Mouse (Mus musculus) lung, adult 2 months (tissue): ENCODE measurements around the gene Tenm4. TPM values are rescaled to one million over a fixed set of nuclear protein-coding genes. Genes with fewer than 3 reads are reported as not detected.

Experiments
- DNase-seq: peaks from one replicate; pipeline ENCODE4 v3.0.0; 2022
- H3K4me1 ChIP-seq: fragments of 200-500 bp; 2 replicates; pipeline ENCODE4 v1.6.1; 2011; ENCODE audit warnings: low read length; ENCODE audit not compliant: control insufficient read depth, insufficient read depth
- H3K4me3 ChIP-seq: fragments of 200-500 bp; replicated peaks from 2 replicates; pipeline ENCODE3; 2011; ENCODE audit warnings: low read depth, mild to moderate bottlenecking, control low read depth, low read length; ENCODE audit errors: extremely low read depth
- CTCF ChIP-seq: fragments of 200-500 bp; IDR thresholded peaks from 2 replicates; pipeline ENCODE4 v1.5.1; 2011; ENCODE audit warnings: mild to moderate bottlenecking, low read length, control low read depth; ENCODE audit not compliant: insufficient read depth
- POLR2A ChIP-seq: fragments of 200-500 bp; IDR thresholded peaks from 2 replicates; pipeline ENCODE4 v1.6.1; 2011; ENCODE audit warnings: low read depth, mild to moderate bottlenecking, control low read depth, low read length, borderline replicate concordance; ENCODE audit errors: extremely low read depth
- WGBS: fragments of 180-500 bp; shearing (Covaris S2); methylation state at CpG from one replicate; pipeline ENCODE4 v1.1.7; 2018; 5-methylcytosine and 5-hydroxymethylcytosine counted together
- polyA plus RNA-seq: library from polyadenylated mRNA; depleted of rRNA; stranded (reverse); fragments of >200 nt; gene quantifications from 2 replicates; pipeline ENCODE4 v1.2.3, GENCODE M21; 2012

Gene Tenm4
- polyA plus RNA-seq, 1 experiment, result 0.98 TPM

DNA sequence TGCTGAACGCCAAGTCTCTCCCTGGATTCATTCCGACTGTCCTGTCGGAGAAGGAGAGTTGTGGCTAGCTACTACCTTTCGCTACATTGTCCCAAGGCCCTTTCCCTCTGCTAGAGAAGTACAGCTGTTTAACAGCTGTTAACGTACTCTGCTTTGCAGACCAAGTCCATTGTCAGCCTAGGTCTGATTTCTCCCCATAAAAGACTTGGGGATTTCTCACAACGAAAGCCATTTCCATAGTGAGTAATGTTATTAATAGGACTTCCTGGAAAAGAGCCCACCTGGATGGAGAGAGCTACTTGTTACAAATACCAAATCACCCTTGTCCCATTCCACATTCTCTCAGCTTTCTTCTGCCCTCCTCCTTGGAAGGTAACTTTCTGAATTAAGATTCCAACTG, 417.5 kb downstream of the Tenm4 start:
- H3K4me3 ChIP-seq, result no peak overlapping the region
- TF ChIP-seq POLR2A (no peak), CTCF (no peak)
- 87% methylated on average over 6 of the region's 6 CpGs for WGBS
- H3K4me1 ChIP-seq, result no peaks in the 10 kb centered on the region
- DNase-seq, result no peak

DNA sequence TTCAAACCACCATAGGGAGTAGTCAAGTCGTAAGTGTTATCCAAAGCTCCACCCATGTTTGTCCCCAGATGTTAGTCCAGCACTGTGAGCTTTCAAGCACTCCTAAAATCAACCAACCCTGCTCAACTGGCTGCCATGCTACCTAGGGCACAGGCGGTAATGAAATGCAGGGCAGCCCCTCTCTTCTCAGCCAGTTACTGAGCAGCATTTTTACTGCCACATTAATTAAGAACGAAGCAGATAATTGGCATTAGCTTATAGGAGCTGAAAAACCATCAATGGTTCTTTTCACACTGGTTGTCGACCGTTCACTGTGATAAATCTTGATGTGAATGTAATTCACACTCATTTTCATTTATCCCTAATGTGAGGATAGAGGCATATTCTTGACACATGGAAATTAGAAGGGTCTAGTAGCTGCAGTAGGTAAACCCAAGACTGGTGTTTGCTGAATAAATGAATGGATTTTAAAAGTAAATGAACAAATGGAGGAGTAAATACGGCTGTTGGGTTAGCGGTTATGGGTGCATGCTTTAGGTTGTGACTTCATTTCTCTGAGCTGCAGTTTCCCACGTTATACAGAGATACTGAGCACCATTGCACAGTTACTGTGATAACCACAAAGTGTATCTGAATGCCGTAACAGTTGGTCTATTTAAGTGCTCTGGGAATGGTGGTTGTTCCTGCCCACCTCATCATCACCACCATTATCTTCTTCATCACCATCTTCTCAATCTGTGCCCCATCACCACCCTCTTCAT, 424.7 kb downstream of the Tenm4 start:
- no peak for DNase-seq
- H3K4me3 ChIP-seq, result no peak overlapping the region
- peaks cover 2% of the 10 kb centered on the region; the same call in 1 of the 2 replicates for H3K4me1 ChIP-seq
- WGBS, result 89% methylated on average over 9 of the region's 9 CpGs
- TF ChIP-seq POLR2A (no peak), CTCF (no peak)

DNA sequence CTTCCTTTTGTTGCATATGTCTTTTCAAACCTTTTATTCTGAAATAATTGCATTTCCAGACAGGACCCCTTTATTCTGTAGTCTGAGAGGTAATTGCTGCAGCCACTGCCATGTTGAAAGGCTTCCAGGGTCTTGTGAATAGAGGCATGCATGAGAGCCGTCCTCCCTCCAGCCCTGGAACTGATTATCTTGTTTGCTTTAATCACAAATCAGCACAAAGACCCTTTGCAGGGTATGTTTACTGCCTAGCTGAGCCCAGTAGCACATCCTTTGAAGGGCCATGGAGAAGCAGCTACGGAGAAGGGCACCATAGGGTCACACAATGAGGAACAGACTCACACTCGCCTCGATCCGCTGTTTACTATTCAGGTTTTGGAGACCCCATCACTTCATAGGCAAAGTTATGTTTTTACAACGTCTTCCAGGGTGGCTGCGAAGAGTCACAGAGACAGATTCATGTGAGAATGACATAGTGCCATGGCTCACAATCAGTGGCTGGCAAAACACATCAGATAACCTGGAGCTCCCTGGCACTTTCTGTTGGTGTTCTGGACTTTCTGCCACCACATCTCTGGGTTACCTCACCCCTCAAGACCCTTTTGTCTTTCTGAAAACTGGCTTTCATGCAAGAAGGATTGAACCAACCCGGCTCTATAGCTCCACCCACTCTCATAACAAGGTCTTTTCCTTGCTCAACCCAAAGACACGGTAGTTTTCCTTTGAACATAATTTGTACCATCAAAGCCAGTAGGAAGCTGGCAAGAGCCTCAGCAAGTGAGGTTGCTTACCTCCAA, 425.6 kb downstream of the Tenm4 start:
- Histone ChIP-seq H3K4me3 (no peak overlapping the region), H3K4me1 (peaks cover 2% of the 10 kb centered on the region; the same call in 1 of the 2 replicates)
- DNase-seq, result no peak
- TF ChIP-seq POLR2A (no peak), CTCF (no peak)
- WGBS, result 59% methylated on average over 9 of the region's 9 CpGs

DNA sequence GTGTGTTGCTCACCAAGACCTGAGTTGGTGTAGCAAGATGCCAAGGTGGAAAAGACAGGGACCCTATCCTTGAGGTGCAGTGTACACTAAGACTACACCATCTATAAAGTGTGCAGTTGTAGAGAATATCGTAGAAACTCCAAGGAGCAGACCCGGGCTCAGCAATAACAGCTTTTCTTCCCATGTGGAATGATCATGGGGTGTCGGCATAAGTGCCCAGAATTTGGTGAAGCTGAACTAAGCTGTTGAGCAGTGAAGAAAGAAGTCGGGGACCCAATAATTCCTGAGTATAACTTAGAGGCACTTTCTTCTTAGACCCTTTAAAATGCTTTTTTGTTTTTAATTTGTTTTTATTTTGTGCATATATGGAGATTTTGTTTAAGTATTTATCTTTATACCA, 426.8 kb downstream of the Tenm4 start:
- no peak for DNase-seq
- Histone ChIP-seq H3K4me1 (peaks cover 2% of the 10 kb centered on the region; the same call in 1 of the 2 replicates), H3K4me3 (no peak overlapping the region)
- WGBS, result 95% methylated on average over 4 of the region's 4 CpGs
- TF ChIP-seq CTCF (no peak), POLR2A (no peak)

DNA sequence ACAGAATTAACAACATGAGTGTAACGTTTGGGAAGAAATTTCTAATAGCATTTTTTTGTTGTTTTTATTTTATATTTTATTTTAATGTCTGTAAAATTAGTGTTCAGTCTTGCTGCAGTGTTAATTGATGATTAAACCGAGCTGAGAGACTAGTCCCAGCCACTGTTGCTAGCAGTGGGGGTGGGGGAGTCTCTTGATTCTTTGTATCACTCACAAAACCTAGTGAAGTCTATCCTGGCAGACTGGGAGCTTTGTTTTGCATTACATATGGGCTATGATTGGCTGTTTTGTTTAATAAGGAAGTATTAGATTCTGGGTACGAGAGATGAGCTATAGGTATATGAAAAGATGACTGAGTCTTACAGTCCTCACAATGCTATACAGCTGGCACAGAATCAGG, 428.0 kb downstream of the Tenm4 start:
- Histone ChIP-seq H3K4me3 (no peak overlapping the region), H3K4me1 (peaks cover 2% of the 10 kb centered on the region; the same call in 1 of the 2 replicates)
- no peak for DNase-seq
- 74% methylated on average over 3 of the region's 3 CpGs for WGBS
- TF ChIP-seq CTCF (no peak), POLR2A (no peak)

DNA sequence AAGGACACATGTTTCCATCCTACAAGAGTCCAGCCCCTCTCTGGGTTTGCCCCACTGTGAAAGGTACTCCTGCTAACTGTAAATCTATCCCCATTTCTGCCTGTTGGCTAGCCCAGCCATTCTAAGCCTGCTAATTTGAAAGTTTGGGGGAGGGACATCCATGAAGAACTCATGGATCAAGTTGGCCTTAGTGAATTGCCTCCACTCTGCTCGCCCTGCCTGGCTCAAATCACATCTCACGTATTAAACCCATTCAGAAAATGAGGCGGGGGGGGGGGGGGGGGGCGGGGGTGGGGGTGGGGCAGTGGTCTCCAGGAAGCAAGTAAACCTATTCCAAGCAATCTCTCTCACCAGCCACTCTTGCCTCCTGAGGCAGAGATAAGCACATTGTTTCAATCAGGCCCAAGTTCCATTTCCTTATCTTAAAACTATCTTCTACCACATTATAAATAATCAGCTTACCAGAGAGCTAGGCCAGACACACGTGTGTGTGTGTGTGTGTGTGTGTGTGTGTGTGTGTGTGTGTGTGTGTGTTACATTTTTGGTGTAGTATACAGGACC, 429.4 kb downstream of the Tenm4 start:
- WGBS, result 38% methylated on average over 3 of the region's 5 CpGs
- DNase-seq, result no peak
- TF ChIP-seq CTCF (no peak), POLR2A (no peak)
- Histone ChIP-seq H3K4me3 (no peak overlapping the region), H3K4me1 (peaks cover 2% of the 10 kb centered on the region; the same call in 1 of the 2 replicates)

DNA sequence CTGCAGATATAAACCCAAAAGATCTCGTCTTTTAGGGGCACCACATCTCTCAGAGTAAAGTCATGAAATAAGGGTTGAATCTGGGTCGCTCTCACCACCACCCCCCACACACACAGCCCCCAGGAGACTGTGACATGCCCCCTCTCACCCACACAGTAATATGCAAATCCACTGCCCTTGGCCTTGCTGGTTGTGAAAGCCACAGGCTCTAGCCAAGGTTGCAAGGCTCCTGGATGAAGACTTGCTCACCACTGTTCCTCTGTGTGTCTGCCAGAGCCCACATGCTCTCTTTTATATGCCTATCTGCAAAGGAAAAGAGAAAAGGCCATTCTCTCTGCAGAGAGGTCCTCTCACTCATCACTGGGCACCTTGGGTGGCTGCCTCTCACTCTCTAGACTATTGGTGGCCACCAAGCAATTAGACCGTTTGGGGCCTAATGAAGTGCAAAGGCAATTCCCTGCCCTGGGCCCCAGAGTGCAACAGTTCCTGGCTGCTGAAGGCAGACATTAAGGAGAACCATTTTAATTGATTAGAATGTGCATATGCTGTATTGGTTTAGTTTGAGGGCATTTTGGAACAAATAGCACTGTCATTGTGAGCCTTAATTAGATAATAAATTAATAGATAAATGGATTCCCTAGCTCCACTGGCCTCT, 433.2 kb downstream of the Tenm4 start:
- H3K4me1 ChIP-seq, result peaks cover 2% of the 10 kb centered on the region; the same call in 1 of the 2 replicates
- H3K4me3 ChIP-seq, result no peak overlapping the region
- TF ChIP-seq CTCF, result no peak
- TF ChIP-seq POLR2A, result no peak
- no peak for DNase-seq
- WGBS, result 76% methylated on average over 3 of the region's 3 CpGs

DNA sequence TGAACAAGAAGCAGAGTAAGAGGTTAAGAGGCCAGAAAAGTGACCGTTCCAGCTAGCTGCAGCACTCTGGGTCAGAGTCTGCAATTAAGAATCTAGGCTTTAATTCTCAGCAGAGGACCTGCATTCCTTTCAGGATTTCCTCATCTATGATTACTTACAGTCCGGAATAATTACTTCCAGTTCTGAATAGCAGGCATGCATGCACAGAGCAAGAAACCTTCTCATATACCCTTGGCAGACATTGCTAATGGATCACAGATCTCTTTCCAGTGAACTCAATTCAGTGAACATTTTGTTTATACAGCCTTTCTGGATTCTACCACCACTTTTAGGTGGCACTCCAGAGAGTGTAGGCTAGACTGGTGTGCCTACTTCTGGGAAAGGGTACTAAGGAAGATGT, 434.3 kb downstream of the Tenm4 start:
- H3K4me1 ChIP-seq, result peaks cover under 1% of the 10 kb centered on the region; the same call in 1 of the 2 replicates
- WGBS, result 58% methylated on average over 2 of the region's 2 CpGs
- no peak overlapping the region for H3K4me3 ChIP-seq
- TF ChIP-seq POLR2A (no peak), CTCF (no peak)
- no peak for DNase-seq
